Mouse (Mus musculus) ES-E14 (cell line): Measurements from ENCODE around the gene Plin4. TPM values are rescaled to one million over a fixed set of nuclear protein-coding genes. Genes with fewer than 3 reads are reported as not detected.

Experiments used
- DNase-seq: peaks from one replicate; pipeline ENCODE4 v3.0.0-alpha.2; 2013; ENCODE audit warnings: low read depth, low spot score
- H3K27ac ChIP-seq: 2 replicates; pipeline ENCODE4 v1.5.1; 2012; ENCODE audit warnings: low read depth, mild to moderate bottlenecking, low read length, moderate library complexity, mixed read lengths; ENCODE audit not compliant: poor library complexity, insufficient read depth, severe bottlenecking
- H3K36me3 ChIP-seq: 2 replicates; pipeline ENCODE4 v1.6.1; 2012; ENCODE audit warnings: mild to moderate bottlenecking, low read length, moderate library complexity, mixed read lengths; ENCODE audit not compliant: control insufficient read depth, poor library complexity, insufficient read depth, severe bottlenecking
- H3K4me1 ChIP-seq, 2 experiments: fragments of 150-350 bp in 1 of 2; sonication (generic) in 1 of 2; 2 replicates each; pipeline ENCODE4 v1.6.1; 2012; ENCODE audit warnings: low read length in 2 of 2, mild to moderate bottlenecking in 1 of 2, mixed read lengths in 1 of 2; ENCODE audit not compliant: control insufficient read depth in 2 of 2, insufficient read depth in 2 of 2, poor library complexity in 1 of 2
- H3K4me3 ChIP-seq, 2 experiments: fragments of 150-350 bp in 1 of 2; sonication (generic) in 1 of 2; 2 replicates each; pipeline ENCODE4 v1.5.1; 2012; ENCODE audit warnings: low read length in 2 of 2, low read depth in 1 of 2, mild to moderate bottlenecking in 1 of 2, mixed read lengths in 1 of 2; ENCODE audit not compliant: insufficient read depth in 1 of 2, poor library complexity in 1 of 2, severe bottlenecking in 1 of 2
- H3K9ac ChIP-seq: 2 replicates; pipeline ENCODE4 v1.6.1; 2012; ENCODE audit warnings: low read depth, mild to moderate bottlenecking, low read length, mixed read lengths; ENCODE audit not compliant: poor library complexity, insufficient read depth, severe bottlenecking
- H3K9me3 ChIP-seq: fragments of 150-350 bp; sonication (generic); 2 replicates; pipeline ENCODE4 v1.6.1; 2012; ENCODE audit warnings: low read depth, mild to moderate bottlenecking, low read length; ENCODE audit not compliant: control insufficient read depth, insufficient read depth
- CHD2 ChIP-seq: IDR thresholded peaks from 2 replicates; pipeline ENCODE4 v1.6.1; 2014; ENCODE audit warnings: mild to moderate bottlenecking, low read depth, low read length, inconsistent platforms
- HCFC1 ChIP-seq: IDR thresholded peaks from 2 replicates; pipeline ENCODE4 v1.6.1; 2012; ENCODE audit warnings: low read length, inconsistent platforms, borderline replicate concordance; ENCODE audit not compliant: insufficient read depth
- MAFK ChIP-seq: IDR thresholded peaks from 2 replicates; pipeline ENCODE4 v1.6.1; 2014; ENCODE audit warnings: mild to moderate bottlenecking, low read depth, low read length, inconsistent platforms; ENCODE audit not compliant: insufficient read depth
- ZC3H11A ChIP-seq: IDR thresholded peaks from 2 replicates; pipeline ENCODE4 v1.6.1; 2012; ENCODE audit warnings: low read depth, mild to moderate bottlenecking, inconsistent platforms, low read length, borderline replicate concordance
- ZNF384 ChIP-seq: IDR thresholded peaks from 2 replicates; pipeline ENCODE4 v1.6.1; 2012; ENCODE audit warnings: low read depth, low read length, inconsistent platforms
- in situ Hi-C, 2 experiments: fragments of 600-800 bp; cut with MboI; formaldehyde crosslinking; loops; one replicate each; pipeline ENCODE4 v1.15.1; 2025; ENCODE audit warnings: low sequenced_read_pairs in 2 of 2, inconsistent platforms in 1 of 2; ENCODE audit not compliant: unreplicated experiment in 2 of 2
- total RNA-seq: library from RNA; depleted of rRNA; stranded (reverse); fragments of 300-350 nt; gene quantifications from 2 replicates; pipeline ENCODE4 v1.2.3, GENCODE M21; 2012

The Plin4 gene
- total RNA-seq, 1 experiment: 0.31 TPM

DNA sequence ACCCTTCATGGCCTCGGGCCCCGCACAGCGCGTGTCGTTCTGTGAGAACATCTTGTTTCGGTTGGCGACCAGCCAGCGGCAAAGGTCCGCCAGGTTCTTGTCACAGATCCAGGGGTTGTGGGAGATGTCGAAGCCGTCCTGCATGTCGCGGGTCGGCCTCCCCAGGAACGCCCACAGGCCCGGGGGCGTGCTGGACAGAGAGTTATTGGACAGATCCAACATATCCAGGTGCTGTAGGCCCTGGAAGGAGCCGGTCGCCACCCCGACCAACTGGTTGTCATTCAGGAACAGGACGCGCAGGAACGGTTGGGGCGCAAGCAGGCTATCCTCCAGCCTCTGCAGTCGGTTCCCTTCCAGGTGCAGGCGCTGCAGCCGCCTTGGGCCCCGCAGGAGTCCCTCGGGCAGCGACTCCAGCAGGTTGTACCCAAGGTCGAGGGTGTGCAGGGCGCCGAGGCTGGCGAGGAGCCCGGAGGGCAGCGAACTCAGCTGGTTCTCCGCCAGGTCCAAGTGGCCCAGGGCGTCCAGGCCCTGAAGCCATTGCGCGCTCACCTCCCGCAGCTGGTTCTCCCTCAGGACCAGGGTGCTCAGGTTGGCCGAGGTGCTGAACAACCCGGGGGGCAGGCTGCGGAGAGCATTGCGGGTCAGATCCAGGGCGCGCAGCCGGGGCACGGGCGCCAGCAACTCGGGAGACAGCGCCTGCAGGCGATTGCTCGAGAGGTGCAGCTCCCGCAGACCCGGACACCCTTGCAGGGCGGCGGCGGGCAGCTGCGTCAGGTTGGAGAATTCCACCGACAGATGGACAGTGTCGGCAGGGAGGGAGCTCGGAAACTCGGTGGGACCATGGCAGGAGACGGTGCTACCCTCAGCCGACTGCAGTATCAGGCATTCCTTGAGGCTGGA, 10.6 kb upstream of the Plin4 start:
- Histone ChIP-seq H3K9ac (0 out of 2 replicates have a peak overlapping the region, but pooled peaks have one; percentile 6), H3K27ac (no peak overlapping the region), H3K36me3 (no peaks in the 10 kb centered on the region), H3K4me1 (peaks cover 0 to 5% of the 10 kb centered on the region in 2 experiments; a peak in 1 of 4 replicates), H3K9me3 (no peaks in the 10 kb centered on the region), H3K4me3 (peak overlapping the region; percentile 57 to 61)
- TF ChIP-seq HCFC1 (no peak), ZNF384 (no peak), MAFK (no peak), CHD2 (no peak), ZC3H11A (no peak)
- in situ Hi-C loops: no loop called here
- DNase-seq: no peak

DNA sequence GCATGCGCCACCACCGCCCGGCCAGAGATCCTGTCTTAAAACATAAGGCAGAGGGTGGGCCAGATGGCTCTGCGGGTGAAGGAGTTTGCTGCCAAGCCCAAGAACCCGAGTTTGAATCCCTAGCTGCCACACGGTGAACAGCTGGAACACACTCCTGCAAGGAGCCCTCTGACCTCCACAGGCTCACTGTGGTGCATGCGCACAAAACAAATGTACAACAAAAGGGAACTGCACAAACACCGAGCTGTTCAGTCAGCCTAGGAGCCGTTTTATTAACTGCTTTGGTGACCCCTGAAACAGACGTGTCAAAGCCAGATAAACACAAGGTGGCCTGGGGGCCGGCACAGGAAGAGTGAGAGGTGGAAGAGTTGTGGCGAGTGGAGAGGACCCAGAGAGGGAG, 9.8 kb upstream of the Plin4 start:
- TF ChIP-seq HCFC1 (no peak), ZC3H11A (no peak), CHD2 (no peak), ZNF384 (no peak), MAFK (no peak)
- Histone ChIP-seq H3K27ac (no peak overlapping the region), H3K36me3 (no peaks in the 10 kb centered on the region), H3K9me3 (no peaks in the 10 kb centered on the region), H3K4me3 (peak overlapping the region; percentile 57 to 61; a peak in 1 of 4 replicates), H3K4me1 (peaks cover 0 to 5% of the 10 kb centered on the region in 2 experiments; a peak in 1 of 4 replicates), H3K9ac (no peak overlapping the region)
- in situ Hi-C loops: no loop called here
- DNase-seq: no peak

GRCm38 (mm10) chr17:56117251-56117710, 7.7 kb upstream of the Plin4 start, which contains the start of gene Plin5:
Gene Plin5, minus strand, starts transcription at chr17:56117596.
- Histone ChIP-seq H3K4me3 (peak within 1 kb of the TSS; percentile 60 to 62), H3K9ac (peak within 1 kb of the TSS; percentile 12; the same call in 1 of the 2 replicates), H3K9me3 (no peaks in the 10 kb centered on the region), H3K27ac (no peak within 1 kb of the TSS), H3K36me3 (no peaks in the 10 kb centered on the region), H3K4me1 (peaks cover 0 to 10% of the 10 kb centered on the region in 2 experiments; a peak in 1 of 4 replicates)
- 0 out of 2 replicates have a peak, but pooled peaks have one; percentile 40 for TF ChIP-seq MAFK
- TF ChIP-seq ZC3H11A: no peak
- DNase-seq: peak; percentile 74
- in situ Hi-C loops: no loop called here

DNA sequence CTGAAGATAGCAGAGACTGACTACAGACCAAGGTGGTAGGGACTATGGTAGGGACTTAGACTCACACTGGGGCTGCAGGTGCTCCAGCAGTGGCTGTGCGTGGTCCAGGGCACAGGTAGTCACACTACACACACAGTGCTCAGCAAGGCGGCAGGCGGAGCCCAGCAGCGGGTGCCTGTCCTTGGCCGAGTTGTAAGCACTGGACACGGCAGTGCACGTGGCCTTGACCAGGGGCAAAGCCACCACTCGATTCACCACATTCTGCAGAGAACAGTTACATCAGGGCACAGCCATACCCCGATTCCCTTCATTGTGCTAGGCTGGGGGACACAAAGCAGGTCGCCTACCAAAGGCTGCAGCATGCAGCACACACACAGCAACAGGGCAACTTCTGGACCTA, 6.6 kb upstream of the Plin4 start:
- TF ChIP-seq HCFC1 (no peak), CHD2 (no peak), ZNF384 (no peak), ZC3H11A (no peak), MAFK (no peak)

More for the DNA sequence above, 6.6 kb upstream of the Plin4 start:
- H3K9me3 ChIP-seq: no peaks in the 10 kb centered on the region
- H3K36me3 ChIP-seq: no peaks in the 10 kb centered on the region
- H3K4me3 ChIP-seq: no peak overlapping the region
- peaks cover 0 to 10% of the 10 kb centered on the region in 2 experiments; a peak in 1 of 4 replicates for H3K4me1 ChIP-seq
- no peak for DNase-seq
- no peak overlapping the region for H3K9ac ChIP-seq
- in situ Hi-C loops: no loop called here
- no peak overlapping the region for H3K27ac ChIP-seq
